Mouse (Mus musculus) kidney, embryonic 15.5 days (tissue): ENCODE measurements at regions not wholly inside any gene's neighbourhood (a gene's known extent, or its start where the extent isn't known, plus 50 kb on each side); places are given as distances from the start of the nearest gene placed in this dataset.

Experiments used
- ATAC-seq: fragments of 200-750 bp; cut with Nextera tagmentation; replicated peaks from 2 replicates; pipeline ENCODE4 v1.8.0; 2017; ENCODE audit warnings: moderate TSS enrichment; ENCODE audit not compliant: low FRiP score
- H3K27ac ChIP-seq: fragments of 300-500 bp; sonication (generic); 2 replicates; pipeline ENCODE4 v1.5.1; 2015; ENCODE audit warnings: mild to moderate bottlenecking, inconsistent platforms
- H3K27me3 ChIP-seq: fragments of 300-500 bp; sonication (generic); 2 replicates; pipeline ENCODE4 v1.6.1; 2015; ENCODE audit warnings: inconsistent platforms
- H3K36me3 ChIP-seq: fragments of 300-500 bp; sonication (generic); 2 replicates; pipeline ENCODE4 v1.6.1; 2015; ENCODE audit warnings: inconsistent platforms
- H3K4me1 ChIP-seq: fragments of 300-500 bp; sonication (generic); 2 replicates; pipeline ENCODE4 v1.6.1; 2015; ENCODE audit warnings: inconsistent platforms
- H3K4me2 ChIP-seq: fragments of 300-500 bp; sonication (generic); 2 replicates; pipeline ENCODE4 v1.6.1; 2015; ENCODE audit warnings: moderate library complexity, mild to moderate bottlenecking, inconsistent platforms
- H3K4me3 ChIP-seq: fragments of 300-500 bp; sonication (generic); replicated peaks from 2 replicates; pipeline ENCODE4 v1.5.1; 2015; ENCODE audit warnings: mild to moderate bottlenecking, inconsistent platforms
- H3K9ac ChIP-seq: fragments of 300-500 bp; sonication (generic); 2 replicates; pipeline ENCODE4 v1.6.1; 2015; ENCODE audit warnings: mild to moderate bottlenecking, inconsistent platforms
- H3K9me3 ChIP-seq: fragments of 300-500 bp; sonication (generic); replicated peaks from 2 replicates; pipeline ENCODE4 v1.6.1; 2016; ENCODE audit warnings: inconsistent platforms
- WGBS: fragments of 180-500 bp; shearing (Covaris S2); methylation state at CpG from one replicate; pipeline ENCODE4 v1.1.7; 2015; ENCODE audit warnings: mixed read lengths; 5-methylcytosine and 5-hydroxymethylcytosine counted together

- no peak overlapping the region for H3K4me3 ChIP-seq
- H3K27ac ChIP-seq: no peak overlapping the region
- H3K4me2 ChIP-seq: no peak overlapping the region
- 83% methylated on average over 2 of the region's 2 CpGs for WGBS
- ATAC-seq: no peak
- peaks cover 33% of the 10 kb centered on the region for H3K4me1 ChIP-seq
- H3K36me3 ChIP-seq: no peaks in the 10 kb centered on the region
- no peaks in the 10 kb centered on the region for H3K9me3 ChIP-seq
- H3K9ac ChIP-seq: no peak overlapping the region
- H3K27me3 ChIP-seq: peaks cover 23% of the 10 kb centered on the region
These were observed 223.8 kb upstream of the Hes1 start for GRCm38 (mm10) chr16:29840412-29840811.

GRCm38 (mm10) chr16:29841132-29841531 lies 223.1 kb upstream of the Hes1 start:
- no peaks in the 10 kb centered on the region for H3K36me3 ChIP-seq
- H3K27ac ChIP-seq: no peak overlapping the region
- H3K27me3 ChIP-seq: peaks cover 23% of the 10 kb centered on the region
- no peak for ATAC-seq
- 49% methylated on average over 4 of the region's 4 CpGs for WGBS
- H3K9me3 ChIP-seq: no peaks in the 10 kb centered on the region
- H3K4me2 ChIP-seq: no peak overlapping the region
- no peak overlapping the region for H3K4me3 ChIP-seq
- peaks cover 36% of the 10 kb centered on the region for H3K4me1 ChIP-seq
- no peak overlapping the region for H3K9ac ChIP-seq

GRCm38 (mm10) chr16:29842071-29842470 lies 222.1 kb upstream of the Hes1 start:
- Histone ChIP-seq H3K27me3 (peaks cover 23% of the 10 kb centered on the region), H3K9me3 (no peaks in the 10 kb centered on the region), H3K36me3 (no peaks in the 10 kb centered on the region), H3K9ac (no peak overlapping the region), H3K4me1 (peaks cover 37% of the 10 kb centered on the region), H3K4me3 (no peak overlapping the region), H3K4me2 (no peak overlapping the region), H3K27ac (no peak overlapping the region)
- ATAC-seq: no peak
- 92% methylated on average over 4 of the region's 4 CpGs for WGBS

GRCm38 (mm10) chr16:29843490-29843889 lies 220.7 kb upstream of the Hes1 start:
- WGBS: 80% methylated on average over 7 of the region's 7 CpGs
- H3K36me3 ChIP-seq: no peaks in the 10 kb centered on the region
- H3K4me3 ChIP-seq: no peak overlapping the region
- H3K4me2 ChIP-seq: no peak overlapping the region
- H3K9me3 ChIP-seq: no peaks in the 10 kb centered on the region
- ATAC-seq: no peak
- H3K9ac ChIP-seq: no peak overlapping the region
- peaks cover 30% of the 10 kb centered on the region for H3K4me1 ChIP-seq
- H3K27ac ChIP-seq: no peak overlapping the region
- H3K27me3 ChIP-seq: peaks cover 20% of the 10 kb centered on the region

GRCm38 (mm10) chr16:29844706-29845596 lies 219.2 kb upstream of the Hes1 start:
- Histone ChIP-seq H3K4me2 (no peak overlapping the region), H3K27me3 (peaks cover 19% of the 10 kb centered on the region), H3K4me1 (peaks cover 18% of the 10 kb centered on the region), H3K9me3 (no peaks in the 10 kb centered on the region), H3K27ac (no peak overlapping the region), H3K9ac (no peak overlapping the region), H3K4me3 (no peak overlapping the region), H3K36me3 (no peaks in the 10 kb centered on the region)
- WGBS: 43% methylated on average over 12 of the region's 12 CpGs
- ATAC-seq: no peak

- WGBS: 53% methylated on average over 8 of the region's 8 CpGs
- Histone ChIP-seq H3K4me3 (no peak overlapping the region), H3K9ac (no peak overlapping the region), H3K27ac (no peak overlapping the region), H3K9me3 (no peaks in the 10 kb centered on the region), H3K27me3 (peaks cover 13% of the 10 kb centered on the region), H3K36me3 (no peaks in the 10 kb centered on the region), H3K4me2 (no peak overlapping the region), H3K4me1 (peaks cover 18% of the 10 kb centered on the region)
- no peak for ATAC-seq
These were observed 218.6 kb upstream of the Hes1 start for GRCm38 (mm10) chr16:29845597-29845986.

- H3K27ac ChIP-seq: no peak overlapping the region
- no peak overlapping the region for H3K4me2 ChIP-seq
- peaks cover 22% of the 10 kb centered on the region for H3K4me1 ChIP-seq
- no peak for ATAC-seq
- H3K27me3 ChIP-seq: peaks cover 5% of the 10 kb centered on the region; the same call in 1 of the 2 replicates
- H3K9ac ChIP-seq: no peak overlapping the region
- no peaks in the 10 kb centered on the region for H3K9me3 ChIP-seq
- H3K36me3 ChIP-seq: no peaks in the 10 kb centered on the region
- WGBS: 24% methylated on average over 1 of the region's 1 CpGs
- H3K4me3 ChIP-seq: no peak overlapping the region
These were observed 217.1 kb upstream of the Hes1 start for GRCm38 (mm10) chr16:29847059-29847458.

GRCm38 (mm10) chr16:29847734-29848133 lies 216.4 kb upstream of the Hes1 start:
- H3K4me3 ChIP-seq: no peak overlapping the region
- no peak overlapping the region for H3K9ac ChIP-seq
- H3K4me1 ChIP-seq: peaks cover 22% of the 10 kb centered on the region
- no peak overlapping the region for H3K27ac ChIP-seq
- H3K36me3 ChIP-seq: no peaks in the 10 kb centered on the region
- 79% methylated on average over 4 of the region's 4 CpGs for WGBS
- no peak for ATAC-seq
- H3K27me3 ChIP-seq: peaks cover 5% of the 10 kb centered on the region; the same call in 1 of the 2 replicates
- no peak overlapping the region for H3K4me2 ChIP-seq
- no peaks in the 10 kb centered on the region for H3K9me3 ChIP-seq

GRCm38 (mm10) chr16:29848527-29848926 lies 215.7 kb upstream of the Hes1 start:
- Histone ChIP-seq H3K4me2 (no peak overlapping the region), H3K36me3 (no peaks in the 10 kb centered on the region), H3K27ac (no peak overlapping the region), H3K4me3 (no peak overlapping the region), H3K27me3 (peaks cover 5% of the 10 kb centered on the region; the same call in 1 of the 2 replicates), H3K9ac (no peak overlapping the region), H3K4me1 (peaks cover 22% of the 10 kb centered on the region), H3K9me3 (no peaks in the 10 kb centered on the region)
- no peak for ATAC-seq
- 85% methylated on average over 12 of the region's 12 CpGs for WGBS

GRCm38 (mm10) chr16:29849511-29849910 lies 214.7 kb upstream of the Hes1 start:
- H3K9me3 ChIP-seq: no peaks in the 10 kb centered on the region
- no peaks in the 10 kb centered on the region for H3K36me3 ChIP-seq
- peaks cover 22% of the 10 kb centered on the region for H3K4me1 ChIP-seq
- no peaks in the 10 kb centered on the region; the same call in 1 of the 2 replicates for H3K27me3 ChIP-seq
- no peak overlapping the region for H3K9ac ChIP-seq
- no peak overlapping the region for H3K4me3 ChIP-seq
- H3K27ac ChIP-seq: no peak overlapping the region
- H3K4me2 ChIP-seq: no peak overlapping the region
- no peak for ATAC-seq
- WGBS: 82% methylated on average over 7 of the region's 7 CpGs

GRCm38 (mm10) chr16:29850616-29851015 lies 213.6 kb upstream of the Hes1 start:
- Histone ChIP-seq H3K4me3 (no peak overlapping the region), H3K27ac (no peak overlapping the region), H3K9ac (no peak overlapping the region), H3K27me3 (no peaks in the 10 kb centered on the region; the same call in 1 of the 2 replicates), H3K9me3 (no peaks in the 10 kb centered on the region), H3K4me1 (peaks cover 12% of the 10 kb centered on the region), H3K36me3 (no peaks in the 10 kb centered on the region), H3K4me2 (no peak overlapping the region)
- no peak for ATAC-seq
- WGBS: 79% methylated on average over 3 of the region's 3 CpGs

GRCm38 (mm10) chr16:29851827-29852226 lies 212.4 kb upstream of the Hes1 start:
- Histone ChIP-seq H3K4me2 (no peak overlapping the region), H3K27ac (no peak overlapping the region), H3K9me3 (no peaks in the 10 kb centered on the region), H3K4me1 (peaks cover 10% of the 10 kb centered on the region; the same call in 1 of the 2 replicates), H3K36me3 (no peaks in the 10 kb centered on the region), H3K4me3 (no peak overlapping the region), H3K27me3 (no peaks in the 10 kb centered on the region; the same call in 1 of the 2 replicates), H3K9ac (no peak overlapping the region)
- 31% methylated on average over 9 of the region's 9 CpGs for WGBS
- no peak for ATAC-seq
